8 mouse cellular contexts compared by ENCODE assay signal in genomic region chr14:84444663-84445502, GRCm38 (mm10). TPM values are rescaled to one million over a fixed set of nuclear protein-coding genes. Genes with fewer than 3 reads are reported as not detected.
DNase-seq lines count a peak whose midpoint lies in the region; ATAC-seq and TF ChIP-seq lines count a peak whose summit lies in the region.

No protein-coding gene starts in this region.

- no peak for DNase-seq in liver, adult 2 months (ENCODE audit: extremely low read depth, low read depth, low spot score)
- no peak for DNase-seq in liver
- DNase-seq in forebrain, embryonic 11.5 days (ENCODE audit: low spot score), result peak; percentile 71
- DNase-seq in layer of hippocampus, postnatal 25 days (ENCODE audit: extremely low spot score in 1 of 2, low spot score in 1 of 2), result peak; percentile 39 to 48
- DNase-seq in midbrain, embryonic 10.5 days (ENCODE audit: low spot score), result peak; percentile 59
- no peak for DNase-seq in gastrocnemius, adult 18-20 months (ENCODE audit: low spot score)

- H3K9ac ChIP-seq in liver, adult 2 months (ENCODE audit: low read depth, low read length), result no peak overlapping the region
- H3K9ac ChIP-seq in forebrain, embryonic 11.5 days (ENCODE audit: low read length), result peak overlapping the region; percentile 60
- H3K9ac ChIP-seq in hindbrain, embryonic 15.5 days, result peak overlapping the region; percentile 72
- H3K9ac ChIP-seq in stomach, embryonic 16.5 days (ENCODE audit: low read length), result peak overlapping the region; percentile 58; the same call in 1 of the 2 replicates

- WGBS in liver, adult 2 months, result 3% methylated on average over 20 of the region's 21 CpGs
- WGBS in forebrain, embryonic 11.5 days, result under 1% methylated on average over 20 of the region's 21 CpGs
- 0% methylated on average over 20 of the region's 21 CpGs for WGBS in hindbrain, embryonic 15.5 days
- 0% methylated on average over 21 of the region's 21 CpGs for WGBS in midbrain, embryonic 10.5 days
- WGBS in stomach, embryonic 16.5 days, result 1% methylated on average over 20 of the region's 21 CpGs

- H3K27me3 ChIP-seq in liver, adult 2 months (ENCODE audit: control insufficient read depth, insufficient read depth, low read length), result peaks cover 26% of the 10 kb centered on the region; the same call in 1 of the 2 replicates
- H3K27me3 ChIP-seq in forebrain, embryonic 11.5 days (ENCODE audit: control insufficient read depth, insufficient read depth, low read length), result peaks cover 18% of the 10 kb centered on the region
- H3K27me3 ChIP-seq in hindbrain, embryonic 15.5 days, result no peaks in the 10 kb centered on the region
- peaks cover 49% of the 10 kb centered on the region for H3K27me3 ChIP-seq in midbrain, embryonic 10.5 days (ENCODE audit: low read depth, poor library complexity, severe bottlenecking)
- peaks cover 36% of the 10 kb centered on the region for H3K27me3 ChIP-seq in stomach, embryonic 16.5 days (ENCODE audit: control insufficient read depth, insufficient read depth, low read length)

- H3K27ac ChIP-seq in liver, adult 2 months (replicated peaks; ENCODE audit: insufficient read depth, low read depth, low read length), result no peak overlapping the region
- H3K27ac ChIP-seq in forebrain, embryonic 11.5 days (ENCODE audit: low read depth, low read length), result no peak overlapping the region
- H3K27ac ChIP-seq in hindbrain, embryonic 15.5 days (replicated peaks), result peak overlapping the region; percentile 94
- H3K27ac ChIP-seq in midbrain, embryonic 10.5 days (replicated peaks), result peak overlapping the region; percentile 63; the same call in 1 of the 2 replicates
- no peak overlapping the region for H3K27ac ChIP-seq in stomach, embryonic 16.5 days (ENCODE audit: low read length)

- peak overlapping the region; percentile 52 for H3K4me3 ChIP-seq in liver, adult 2 months (ENCODE audit: insufficient read depth, low read depth, low read length)
- peak overlapping the region; percentile 54 for H3K4me3 ChIP-seq in forebrain, embryonic 11.5 days (ENCODE audit: low read depth, low read length)
- H3K4me3 ChIP-seq in hindbrain, embryonic 15.5 days, result peak overlapping the region; percentile 82
- peak overlapping the region; percentile 70 for H3K4me3 ChIP-seq in midbrain, embryonic 10.5 days
- peak overlapping the region; percentile 62 for H3K4me3 ChIP-seq in stomach, embryonic 16.5 days (replicated peaks; ENCODE audit: low read length)

- no peaks in the 10 kb centered on the region for H3K79me2 ChIP-seq in liver, adult 2 months (ENCODE audit: control insufficient read depth, insufficient read depth, low read length)

- H3K9me3 ChIP-seq in forebrain, embryonic 11.5 days (ENCODE audit: control insufficient read depth, low read length), result no peaks in the 10 kb centered on the region
- no peaks in the 10 kb centered on the region for H3K9me3 ChIP-seq in hindbrain, embryonic 15.5 days
- H3K9me3 ChIP-seq in midbrain, embryonic 10.5 days (replicated peaks), result no peaks in the 10 kb centered on the region
- no peaks in the 10 kb centered on the region for H3K9me3 ChIP-seq in stomach, embryonic 16.5 days (replicated peaks; ENCODE audit: control insufficient read depth, low read length)

- ATAC-seq in forebrain, embryonic 11.5 days (replicated peaks; ENCODE audit: low FRiP score), result peak; percentile 25
- peak; percentile 47 for ATAC-seq in hindbrain, embryonic 15.5 days (ENCODE audit: low FRiP score, low read depth)
- no peak for ATAC-seq in stomach, embryonic 16.5 days (ENCODE audit: insufficient read depth, low FRiP score)

- no peaks in the 10 kb centered on the region; the same call in 1 of the 2 replicates for H3K4me1 ChIP-seq in liver, adult 2 months (ENCODE audit: control insufficient read depth, insufficient read depth, low read length)
- H3K4me1 ChIP-seq in forebrain, embryonic 11.5 days (replicated peaks; ENCODE audit: control insufficient read depth, insufficient read depth, low read length), result peaks cover 6% of the 10 kb centered on the region; the same call in 1 of the 2 replicates
- peaks cover 16% of the 10 kb centered on the region for H3K4me1 ChIP-seq in hindbrain, embryonic 15.5 days (replicated peaks)
- peaks cover 38% of the 10 kb centered on the region for H3K4me1 ChIP-seq in midbrain, embryonic 10.5 days
- H3K4me1 ChIP-seq in stomach, embryonic 16.5 days (ENCODE audit: control insufficient read depth, insufficient read depth, low read length), result peaks cover 18% of the 10 kb centered on the region

- TF ChIP-seq POLR2A in liver, adult 2 months (IDR thresholded peaks at IDR 0.05; ENCODE audit: extremely low read depth, insufficient read depth, low read length), result no peak

- TF ChIP-seq CTCF in liver, adult 2 months (IDR thresholded peaks at IDR 0.05; ENCODE audit: low read depth, low read length), result no peak

- H3K4me2 ChIP-seq in forebrain, embryonic 11.5 days (ENCODE audit: low read depth, low read length, severe bottlenecking), result peak overlapping the region; percentile 94
- peak overlapping the region; percentile 87 for H3K4me2 ChIP-seq in hindbrain, embryonic 15.5 days
- peak overlapping the region; percentile 88 for H3K4me2 ChIP-seq in stomach, embryonic 16.5 days (ENCODE audit: low read depth, low read length)

- H3K36me3 ChIP-seq in liver, adult 2 months (ENCODE audit: control insufficient read depth, insufficient read depth, low read length), result no peaks in the 10 kb centered on the region
- no peaks in the 10 kb centered on the region for H3K36me3 ChIP-seq in forebrain, embryonic 11.5 days (ENCODE audit: control insufficient read depth, insufficient read depth, low read length)
- H3K36me3 ChIP-seq in hindbrain, embryonic 15.5 days, result no peaks in the 10 kb centered on the region
- H3K36me3 ChIP-seq in midbrain, embryonic 10.5 days, result no peaks in the 10 kb centered on the region
- H3K36me3 ChIP-seq in stomach, embryonic 16.5 days (ENCODE audit: control insufficient read depth, insufficient read depth, low read length), result no peaks in the 10 kb centered on the region

RNA-seq across cellular contexts. Expression of gene Pcdh17, which starts 1.5 kb away (rescaled TPM):
- total RNA-seq in liver, adult 2 months (2014; rRNA removed), result 1.1 and 2.4 TPM in 2 replicates
- polyA plus RNA-seq in liver, adult 2 months (2012; rRNA removed), result 0.07 and 0.26 TPM in 2 replicates
- polyA plus RNA-seq in forebrain, embryonic 11.5 days (2014; fragmentation: Nextera tagmentation; extraction: Ambion mirVana), result 7.3 and 8.7 TPM in 2 replicates
- polyA plus RNA-seq in hindbrain, embryonic 15.5 days (2015; fragmentation: Nextera tagmentation; extraction: Ambion mirVana), result 31.3 and 35.6 TPM in 2 replicates
- total RNA-seq in layer of hippocampus, postnatal 25 days (2021), result 10 to 100 TPM; 39.1 to 43.8 TPM
- 3.0 and 3.7 TPM in 2 replicates for polyA plus RNA-seq in midbrain, embryonic 10.5 days (2016; fragmentation: Nextera tagmentation; extraction: Ambion mirVana)
- polyA plus RNA-seq in stomach, embryonic 16.5 days (2015; fragmentation: Nextera tagmentation; extraction: Ambion mirVana), result 5.9 and 7.1 TPM in 2 replicates
- under 1 TPM; 0.24 to 0.32 TPM for total RNA-seq in gastrocnemius, adult 18-20 months (2021)

Comparison
In these comparisons a context has a peak if more than half of its experiments do, and no peak if none do; other contexts are left out.
1. DNase-seq: peak in forebrain, embryonic 11.5 days (single experiment), layer of hippocampus, postnatal 25 days (2 of 2) and midbrain, embryonic 10.5 days (single experiment); none in liver, adult 2 months (single experiment), liver (single experiment) and gastrocnemius, adult 18-20 months (single experiment).
2. H3K27ac ChIP-seq: peak in hindbrain, embryonic 15.5 days (single experiment) and midbrain, embryonic 10.5 days (single experiment); none in liver, adult 2 months (single experiment), forebrain, embryonic 11.5 days (single experiment) and stomach, embryonic 16.5 days (single experiment).
3. Peak in every context shown above with its lines, with median percentiles within 50 percentile points of each other: H3K4me3 ChIP-seq and H3K4me2 ChIP-seq.